Mouse (Mus musculus) megakaryocyte-erythroid progenitor cell, adult 5-6 weeks (primary cell): ENCODE data around the gene Neu1. TPM values are rescaled to one million over a fixed set of nuclear protein-coding genes. Genes with fewer than 3 reads are reported as not detected.

ENCODE experiments used
- ATAC-seq: replicated peaks from 2 replicates; pipeline ENCODE4 v1.8.0; 2016; ENCODE audit warnings: mild to moderate bottlenecking, inconsistent platforms; ENCODE audit not compliant: severe bottlenecking, poor library complexity, low FRiP score, low TSS enrichment
- total RNA-seq, 2 experiments: library from RNA; stranded (forward) in 1 of 2; stranded (reverse) in 1 of 2; fragments of 200-1000, 215-1000 nt in 1 of 2; fragments of >200 nt in 1 of 2; fragmentation: Nextera tagmentation in 1 of 2; gene quantifications; 2 replicates each; pipeline ENCODE4 v1.2.3; 2014 to 2017

The Neu1 gene
- total RNA-seq (2014; fragmentation: Nextera tagmentation) (5.2 and 7.0 TPM in 2 replicates), total RNA-seq (2017) (3.7 and 5.4 TPM in 2 replicates)

DNA sequence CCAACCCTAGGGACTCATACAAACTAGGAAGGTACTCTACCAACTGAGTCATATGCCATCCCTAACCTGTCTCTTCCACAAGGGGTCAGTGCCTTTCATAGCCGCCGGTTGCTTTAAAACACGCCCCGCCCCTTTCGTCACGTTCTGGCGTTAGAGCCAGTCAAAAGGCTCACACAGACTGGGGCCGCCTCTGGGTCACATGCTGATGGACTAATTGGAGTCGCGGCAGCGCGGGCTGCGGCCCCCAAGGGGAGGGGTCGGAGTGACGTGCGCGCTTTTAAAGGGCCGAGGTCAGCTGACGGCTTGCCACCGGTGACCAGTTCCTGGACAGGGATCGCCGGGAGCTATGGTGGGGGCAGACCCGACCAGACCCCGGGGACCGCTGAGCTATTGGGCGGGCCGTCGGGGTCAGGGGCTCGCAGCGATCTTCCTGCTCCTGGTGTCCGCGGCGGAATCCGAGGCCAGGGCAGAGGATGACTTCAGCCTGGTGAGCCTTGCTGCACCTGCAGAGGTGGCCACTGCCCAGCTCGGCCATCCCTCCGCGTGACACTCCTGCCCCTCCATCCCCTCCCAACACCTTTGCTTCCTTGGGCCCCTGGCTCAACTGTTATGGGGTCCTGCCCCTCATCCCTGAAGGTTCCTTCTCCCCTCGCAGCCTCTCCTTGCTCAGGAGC is at the start of gene Neu1:
TSS of gene Neu1 (plus strand) at position 193 of the 674 bp plus-strand sequence.
- ATAC-seq: peak; percentile 95

DNA sequence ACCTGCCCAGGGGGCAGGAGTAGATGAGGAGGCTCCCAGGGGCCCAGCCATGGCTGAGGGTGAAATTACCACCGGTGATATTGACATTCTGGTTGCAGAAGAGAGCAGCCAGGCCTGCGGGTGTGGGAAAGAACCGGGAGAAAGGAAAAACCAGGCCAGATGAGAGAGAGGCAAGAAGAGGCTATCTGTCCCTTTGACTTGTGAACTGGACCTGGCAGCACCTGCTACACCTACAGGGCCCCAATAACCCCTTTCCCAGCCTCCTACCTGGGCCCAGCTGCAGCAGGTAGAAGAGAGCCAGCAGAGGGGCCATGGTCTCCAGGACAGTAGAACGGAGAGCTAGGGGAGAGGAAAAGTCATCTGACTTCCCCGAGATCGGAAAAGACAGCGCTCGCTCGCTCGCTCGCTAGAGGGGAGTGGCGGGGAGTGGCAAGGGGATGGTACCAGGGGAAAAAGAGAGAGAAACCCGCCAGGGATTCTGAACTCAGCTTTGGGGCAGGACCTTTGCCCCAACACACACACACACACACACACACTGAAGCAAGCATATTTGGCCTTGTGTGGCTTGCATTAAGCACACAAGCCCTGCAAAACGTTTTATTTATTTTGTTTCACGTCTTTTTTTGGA is 49.3 kb upstream of the Neu1 start, which contains the start of gene Gm20547:
TSS of gene Gm20547 (minus strand) at position 360 of the 628 bp plus-strand sequence.
- no peak for ATAC-seq

DNA sequence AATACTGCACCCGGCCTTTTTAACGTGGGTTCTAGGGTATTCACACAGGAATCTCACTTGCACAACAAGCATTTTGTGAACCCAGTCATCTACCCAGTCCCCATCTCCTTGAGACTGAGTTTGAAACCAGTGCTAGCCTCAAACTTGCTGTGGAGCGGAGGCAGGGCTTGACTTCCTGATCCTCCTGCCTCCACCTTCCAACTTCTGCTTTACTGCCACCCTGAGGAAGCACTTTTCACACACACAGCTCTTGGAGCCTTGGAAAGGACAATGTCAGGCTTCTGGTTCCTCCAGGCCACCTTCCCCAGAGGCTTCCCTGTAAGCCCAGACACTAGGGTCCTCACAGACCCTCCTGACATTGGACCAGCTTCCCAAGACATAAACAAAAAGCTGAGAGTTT is 47.7 kb upstream of the Neu1 start:
- ATAC-seq: no peak

DNA sequence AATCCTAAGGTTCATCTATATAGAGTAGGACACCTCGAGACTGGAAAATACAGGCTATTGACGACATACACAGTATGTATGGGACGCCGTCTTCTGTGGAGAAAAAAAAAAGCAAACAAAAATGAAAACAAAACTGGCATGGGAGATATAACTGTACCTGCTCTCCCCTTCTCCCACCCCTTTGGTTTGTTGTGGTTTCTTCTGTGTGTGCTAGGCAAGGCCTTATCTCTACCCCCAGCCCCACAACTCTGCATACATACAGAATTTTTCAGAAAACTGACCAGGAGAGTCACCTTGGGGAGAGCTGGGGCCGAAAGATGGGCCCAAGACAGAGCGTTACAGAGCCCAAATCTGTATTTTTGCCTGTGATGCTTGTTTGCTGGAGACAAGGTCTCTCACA is 46.3 kb upstream of the Neu1 start:
- 0 out of 2 replicates have a peak, but pooled peaks have one; percentile 23 for ATAC-seq

DNA sequence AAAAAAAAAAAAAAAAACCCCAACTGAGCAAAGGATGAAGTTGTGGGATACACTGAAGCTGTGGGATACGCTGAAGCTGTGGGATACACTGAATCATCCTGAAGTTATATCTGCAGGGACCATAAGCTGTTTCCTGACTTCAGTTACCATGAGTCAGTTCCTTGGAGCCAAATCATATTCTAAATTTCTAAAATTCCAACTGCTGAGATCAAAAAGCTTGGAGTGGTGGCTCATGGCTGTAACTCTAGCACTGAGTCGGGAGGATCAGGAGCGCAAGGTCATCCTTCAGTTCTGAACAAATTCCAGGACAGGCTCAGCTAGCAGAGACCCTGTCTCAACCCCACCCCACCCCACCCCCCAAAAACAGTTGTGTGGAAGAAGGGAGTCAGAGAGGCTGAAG is 45.4 kb upstream of the Neu1 start:
- no peak for ATAC-seq

DNA sequence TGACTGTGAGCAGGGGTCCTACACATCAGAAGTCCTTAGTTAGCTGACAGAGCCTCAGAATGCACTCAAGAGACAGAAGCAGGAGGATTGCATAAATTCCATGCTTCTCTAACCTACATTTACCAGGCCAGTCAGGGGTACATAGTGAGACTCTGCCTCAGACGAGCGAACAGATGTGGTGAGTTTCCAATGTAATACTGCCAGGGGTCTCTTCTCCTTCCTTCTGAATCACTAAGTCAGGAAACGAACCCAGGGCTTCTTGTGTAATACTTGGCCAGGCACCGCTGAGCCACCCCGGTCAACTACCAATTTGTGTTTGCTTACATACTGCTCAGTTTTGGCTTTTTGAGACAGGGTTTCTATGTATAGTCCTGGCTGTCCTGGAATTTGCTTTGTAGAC is 43.1 kb upstream of the Neu1 start:
- ATAC-seq: no peak

DNA sequence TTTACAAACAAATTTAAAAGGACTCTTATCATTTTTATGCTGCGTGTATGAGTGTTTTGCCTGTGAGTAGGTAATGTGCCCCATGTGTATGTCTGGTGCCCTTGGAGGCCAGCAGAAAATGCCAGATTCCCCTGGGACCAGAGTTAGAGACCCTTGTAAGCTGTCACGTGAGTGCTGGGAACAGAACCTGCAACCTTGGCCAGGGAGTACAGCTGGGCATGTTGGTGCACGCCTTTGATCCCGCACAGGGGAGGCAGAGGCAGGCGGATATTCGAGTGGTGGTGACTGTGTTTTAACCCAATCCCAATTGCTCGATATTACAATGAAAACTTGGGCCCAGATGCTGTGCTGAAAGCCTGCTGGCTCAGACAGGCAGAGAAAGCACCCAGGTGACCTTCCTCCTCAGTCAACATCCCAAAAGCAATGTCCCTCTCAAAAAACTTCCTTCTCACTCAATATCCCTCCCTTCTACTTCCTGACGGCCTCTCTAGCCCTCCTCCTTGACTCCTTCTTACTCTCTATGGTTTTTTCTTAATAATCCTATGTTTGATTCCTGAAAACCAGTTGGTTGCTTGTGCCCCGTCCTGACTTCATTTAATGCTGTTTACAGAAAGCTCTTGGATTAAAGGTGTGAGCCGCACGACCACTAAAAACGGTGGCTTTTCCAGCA is 40.8 kb upstream of the Neu1 start:
- no peak for ATAC-seq

DNA sequence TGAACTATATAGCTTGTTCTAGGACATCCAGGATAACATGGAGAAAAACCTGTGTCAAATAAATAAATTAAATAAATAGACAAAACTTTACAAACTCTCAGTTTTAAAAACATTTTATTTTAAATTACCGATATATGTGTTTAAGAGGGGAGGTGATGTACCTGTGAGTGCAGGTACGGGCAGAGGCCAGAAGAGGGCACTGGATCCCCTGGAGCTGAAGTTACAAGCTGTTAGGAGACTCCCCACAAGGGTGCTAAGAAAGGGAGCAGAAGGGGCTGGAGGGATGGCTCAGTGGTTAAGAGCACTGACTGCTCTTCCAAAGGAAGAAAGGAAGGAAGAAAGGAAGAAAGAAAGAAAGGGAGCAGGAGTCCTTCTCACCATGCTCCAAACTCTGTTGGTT is 39.7 kb upstream of the Neu1 start:
- ATAC-seq: no peak

DNA sequence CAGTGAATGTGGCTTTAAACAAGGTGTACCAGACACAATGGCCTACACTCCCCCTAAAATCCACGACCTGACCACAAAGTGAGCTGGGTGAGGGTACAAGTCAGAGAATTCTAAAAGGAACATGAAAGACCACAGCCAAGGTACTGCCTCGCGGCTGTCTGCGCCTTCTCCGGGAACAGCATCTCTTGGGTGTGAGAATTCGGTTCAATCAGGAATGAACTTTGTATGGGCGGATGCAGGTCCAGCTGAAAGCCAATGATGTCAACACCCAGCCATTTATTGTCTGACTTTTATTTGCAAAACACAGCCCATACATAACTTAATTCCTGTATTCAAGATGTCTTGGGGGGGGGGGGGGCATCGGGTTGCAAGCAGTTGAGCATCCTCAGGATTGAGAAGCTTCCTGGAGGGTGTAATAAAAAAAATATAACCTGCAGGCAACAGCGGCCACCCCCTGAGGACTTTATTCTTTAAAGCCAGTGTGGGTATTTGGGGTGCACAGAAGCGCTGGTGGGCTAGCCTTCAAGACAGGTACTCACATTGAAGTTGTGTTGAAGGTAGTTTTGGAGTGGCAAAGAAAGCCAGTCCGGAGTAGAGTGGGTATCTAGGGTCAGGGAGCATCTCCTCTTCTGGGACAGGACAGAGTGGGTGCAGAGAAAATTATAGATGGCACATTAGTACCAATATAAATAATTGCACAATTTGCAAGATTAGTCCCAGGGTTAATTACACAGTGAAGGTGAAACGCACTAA is 37.8 kb upstream of the Neu1 start:
- no peak for ATAC-seq

DNA sequence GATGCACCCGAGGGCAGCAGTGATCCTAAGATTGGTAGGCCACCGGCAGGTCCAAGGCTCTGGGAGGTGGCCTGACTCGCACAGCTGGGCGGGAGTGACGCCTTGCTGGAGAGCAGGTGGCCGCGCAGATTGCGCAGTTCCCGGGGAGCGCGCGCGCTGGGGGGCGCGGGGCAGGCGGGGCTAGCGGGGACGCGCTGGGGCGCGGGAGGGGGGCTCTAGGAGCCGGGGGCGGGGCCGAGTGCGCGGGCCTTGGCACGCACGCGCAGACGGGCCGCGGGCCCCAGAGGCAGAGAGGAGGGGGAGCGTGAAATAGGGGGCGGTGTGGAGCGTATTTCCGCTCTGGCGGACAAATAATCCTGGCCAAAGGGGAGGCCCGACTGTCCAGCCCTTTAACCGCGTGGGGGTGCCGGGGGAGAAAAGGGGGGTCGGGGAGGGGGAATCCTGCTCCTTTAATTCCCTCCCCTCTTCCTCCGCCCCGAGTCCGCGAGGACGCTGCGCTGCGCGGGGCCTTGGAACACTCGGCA is 36.9 kb upstream of the Neu1 start:
- peak; percentile 70 for ATAC-seq

DNA sequence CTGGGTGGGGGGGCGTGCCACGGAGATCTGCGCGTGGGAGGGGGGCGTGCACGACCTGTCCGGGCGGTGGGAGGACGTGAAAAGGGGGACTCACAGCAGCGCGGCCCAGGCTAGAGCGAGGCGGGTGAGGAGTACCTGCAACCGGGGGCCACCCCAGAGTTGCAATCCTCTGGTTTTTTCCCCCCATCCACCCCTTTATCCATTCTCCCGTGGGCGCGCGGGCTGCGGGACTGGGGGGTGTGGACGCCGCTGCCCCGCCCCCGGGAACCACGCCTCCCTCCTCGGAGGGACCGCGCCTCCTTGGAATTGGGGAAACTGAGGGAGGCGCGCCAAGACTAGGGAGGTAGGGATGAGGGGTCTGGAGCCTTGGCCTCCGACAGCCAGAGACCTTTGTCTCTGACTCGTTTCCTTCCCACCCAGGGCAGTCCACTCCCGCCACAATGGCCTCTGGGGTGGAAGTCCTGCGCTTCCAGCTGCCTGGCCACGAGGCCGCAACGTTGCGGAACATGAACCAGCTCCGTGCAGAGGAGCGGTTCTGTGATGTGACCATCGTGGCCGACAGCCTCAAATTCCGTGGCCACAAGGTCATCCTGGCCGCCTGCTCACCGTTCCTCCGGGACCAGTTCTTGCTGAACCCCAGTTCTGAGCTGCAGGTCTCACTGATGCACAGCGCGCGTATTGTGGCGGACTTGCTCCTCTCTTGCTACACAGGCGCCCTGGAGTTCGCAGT is 36.1 kb upstream of the Neu1 start:
- ATAC-seq: no peak

DNA sequence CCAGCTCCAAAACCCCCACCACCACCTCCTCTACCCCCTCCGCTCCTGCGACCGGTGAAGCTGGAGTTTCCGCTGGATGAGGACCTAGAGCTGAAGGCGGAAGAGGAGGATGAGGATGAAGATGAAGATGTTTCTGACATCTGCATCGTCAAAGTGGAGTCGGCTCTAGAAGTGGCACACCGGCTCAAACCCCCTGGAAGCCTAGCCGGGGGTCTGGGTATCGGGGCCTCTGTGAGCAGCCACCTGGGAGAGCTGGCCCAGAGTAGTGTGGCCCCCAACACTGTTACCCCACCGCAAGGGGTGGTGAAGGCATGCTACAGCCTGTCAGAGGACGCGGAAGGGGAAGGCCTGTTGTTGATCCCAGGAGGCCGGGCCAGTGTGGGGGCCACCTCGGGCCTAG is 35.3 kb upstream of the Neu1 start:
- ATAC-seq: no peak

DNA sequence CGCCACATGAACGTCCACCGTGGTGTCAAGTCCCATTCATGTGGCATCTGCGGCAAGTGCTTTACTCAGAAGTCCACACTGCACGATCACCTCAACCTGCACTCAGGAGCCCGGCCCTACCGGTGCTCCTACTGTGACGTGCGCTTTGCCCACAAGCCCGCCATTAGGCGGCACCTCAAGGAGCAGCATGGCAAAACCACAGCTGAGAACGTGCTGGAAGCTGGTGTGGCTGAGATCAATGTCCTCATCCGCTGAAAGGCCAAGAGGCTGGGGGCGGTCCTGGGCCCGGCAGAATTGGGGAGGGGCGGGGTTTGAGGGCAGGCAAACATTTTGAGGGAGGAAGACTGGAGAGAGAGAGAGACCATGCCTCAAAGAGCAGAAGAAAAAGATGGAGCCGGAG is 34.7 kb upstream of the Neu1 start:
- no peak for ATAC-seq

DNA sequence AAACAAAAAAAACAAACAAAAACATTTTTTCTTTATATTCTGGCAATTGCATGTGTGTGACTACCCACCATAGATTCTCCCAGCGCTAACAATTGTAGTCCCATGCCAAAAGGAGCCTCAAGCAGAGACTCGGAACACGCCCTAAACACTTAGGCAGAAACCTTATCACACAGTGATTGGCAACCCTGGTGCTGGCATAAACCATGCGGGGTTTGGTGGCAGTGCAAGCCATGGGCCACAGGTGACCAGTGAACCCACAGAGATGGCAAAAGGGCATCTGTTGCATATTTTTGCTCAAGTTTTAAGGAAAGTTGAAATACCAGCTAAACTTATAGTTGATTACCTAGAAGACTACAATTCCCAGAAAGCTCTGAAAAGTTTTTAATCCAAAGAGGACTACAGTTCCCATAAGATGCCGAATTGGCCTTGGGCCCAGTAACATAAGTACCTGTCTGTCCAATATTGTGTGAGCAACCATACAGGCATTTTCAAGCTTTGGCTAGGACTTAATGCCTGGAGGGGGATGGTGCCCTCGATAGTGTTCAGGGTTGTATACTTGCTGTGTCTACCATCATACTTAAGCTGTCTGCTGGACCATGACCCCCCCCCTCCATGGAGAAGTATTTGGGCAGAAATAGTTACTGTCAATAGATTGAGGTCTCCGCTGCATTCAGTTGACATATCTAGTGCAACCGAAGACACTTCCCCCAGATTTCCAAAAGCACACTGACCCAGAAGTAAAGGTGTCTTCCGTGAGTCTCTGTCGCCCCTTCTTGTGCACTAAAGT is 33.5 kb upstream of the Neu1 start:
- peak; percentile 69 for ATAC-seq

DNA sequence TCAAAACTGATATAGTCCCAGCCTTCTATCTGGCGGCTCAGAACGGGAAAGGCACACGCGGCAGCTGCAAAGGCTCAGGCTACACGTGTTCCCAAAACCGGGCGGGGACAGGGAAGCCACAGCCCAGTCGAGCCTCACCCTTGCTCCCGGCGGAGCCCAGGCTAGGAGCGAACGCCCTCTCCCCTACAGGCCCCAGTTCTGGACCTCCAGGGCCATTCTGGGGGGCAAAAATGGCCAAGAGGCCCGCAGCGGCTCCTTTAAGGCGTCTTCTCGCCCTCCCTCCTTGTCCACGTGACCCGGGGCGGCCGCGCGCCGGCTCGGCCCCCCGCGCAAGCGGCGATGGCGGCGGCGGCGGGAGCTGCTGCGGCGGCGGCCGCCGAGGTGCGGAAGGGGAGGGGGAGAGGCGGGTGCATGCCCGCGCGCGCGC is 32.9 kb upstream of the Neu1 start, which contains the start of the genes C2 and Ehmt2:
TSS of gene C2 (minus strand) at position 106 of the 427 bp plus-strand sequence.
TSS of gene Ehmt2 (plus strand) at position 310 of the 427 bp plus-strand sequence.
- peak; percentile 42 for ATAC-seq

DNA sequence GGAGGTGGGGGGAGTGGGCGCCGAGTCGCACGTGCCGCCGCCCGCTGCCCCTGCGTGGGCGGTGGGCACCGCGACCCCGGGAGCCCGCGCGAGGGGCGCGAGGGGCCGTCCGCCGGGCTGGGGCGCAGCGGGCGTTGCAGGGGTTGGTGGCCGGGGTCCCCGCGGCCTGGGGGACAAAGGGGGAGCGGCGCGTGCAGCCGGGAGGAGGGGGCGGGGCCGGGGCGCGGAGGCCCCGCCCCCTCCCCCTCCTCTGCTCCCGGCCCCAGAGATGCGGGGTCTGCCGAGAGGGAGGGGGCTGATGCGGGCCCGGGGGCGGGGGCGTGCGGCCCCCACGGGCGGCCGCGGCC is 32.4 kb upstream of the Neu1 start:
- no peak for ATAC-seq

DNA sequence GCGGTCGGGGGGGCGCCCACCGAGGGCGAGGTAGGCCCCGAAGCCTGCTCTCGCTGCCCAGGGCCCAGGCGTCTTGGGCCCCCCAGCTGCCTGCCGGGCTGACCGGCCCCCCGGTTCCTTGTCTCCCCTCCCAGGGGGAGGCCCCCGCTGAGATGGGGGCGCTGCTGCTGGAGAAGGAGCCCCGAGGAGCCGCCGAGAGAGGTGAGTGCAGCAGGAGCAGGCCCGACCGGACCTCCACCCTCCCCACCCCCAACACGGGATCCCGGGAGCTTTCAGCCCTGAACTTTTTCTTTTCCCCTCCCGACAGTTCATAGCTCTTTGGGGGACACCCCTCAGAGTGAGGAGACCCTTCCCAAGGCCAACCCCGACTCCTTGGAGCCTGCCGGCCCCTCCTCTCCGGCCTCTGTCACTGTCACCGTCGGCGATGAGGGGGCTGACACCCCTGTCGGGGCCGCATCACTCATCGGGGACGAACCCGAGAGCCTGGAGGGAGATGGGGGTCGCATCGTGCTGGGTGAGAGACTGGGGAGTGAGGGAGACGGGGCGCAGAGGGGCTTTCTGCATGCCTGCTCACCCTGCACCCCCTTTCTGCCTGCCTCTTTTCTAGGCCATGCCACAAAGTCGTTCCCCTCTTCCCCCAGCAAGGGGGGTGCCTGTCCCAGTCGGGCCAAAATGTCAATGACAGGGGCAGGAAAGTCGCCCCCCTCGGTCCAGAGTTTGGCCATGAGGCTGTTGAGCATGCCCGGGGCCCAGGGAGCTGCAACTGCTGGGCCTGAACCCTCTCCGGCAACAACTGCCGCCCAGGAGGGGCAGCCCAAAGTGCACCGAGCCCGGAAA is 31.8 kb upstream of the Neu1 start:
- no peak for ATAC-seq

DNA sequence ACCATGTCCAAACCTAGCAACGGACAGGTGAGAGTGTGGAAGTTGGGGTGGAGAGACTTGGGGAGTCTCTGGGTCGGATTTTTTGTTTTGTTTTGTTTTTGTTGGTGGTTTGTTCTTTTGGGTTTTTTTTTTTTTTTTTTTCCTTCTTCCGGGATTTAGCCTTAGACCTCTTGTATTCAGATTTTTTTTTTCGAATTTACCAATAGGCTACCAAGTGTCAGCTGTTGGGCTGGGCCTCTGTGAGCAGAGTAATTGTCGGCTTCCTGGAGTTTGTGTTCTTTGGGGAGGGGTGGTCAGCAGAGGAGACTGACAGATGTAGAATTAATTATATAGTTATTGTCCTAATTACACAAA is 31.2 kb upstream of the Neu1 start:
- no peak for ATAC-seq
